Mouse (Mus musculus) stomach, postnatal 0 days (tissue): ENCODE data around the gene Smco2.

Experiments
- CTCF ChIP-seq: IDR thresholded peaks from 2 replicates; pipeline ENCODE4 v1.5.1; 2016; ENCODE audit warnings: antibody characterized with exemption, low read depth, mild to moderate bottlenecking, moderate library complexity
- EP300 ChIP-seq: optimal IDR thresholded peaks from 2 replicates; pipeline ENCODE3; 2016; ENCODE audit warnings: antibody characterized with exemption

DNA sequence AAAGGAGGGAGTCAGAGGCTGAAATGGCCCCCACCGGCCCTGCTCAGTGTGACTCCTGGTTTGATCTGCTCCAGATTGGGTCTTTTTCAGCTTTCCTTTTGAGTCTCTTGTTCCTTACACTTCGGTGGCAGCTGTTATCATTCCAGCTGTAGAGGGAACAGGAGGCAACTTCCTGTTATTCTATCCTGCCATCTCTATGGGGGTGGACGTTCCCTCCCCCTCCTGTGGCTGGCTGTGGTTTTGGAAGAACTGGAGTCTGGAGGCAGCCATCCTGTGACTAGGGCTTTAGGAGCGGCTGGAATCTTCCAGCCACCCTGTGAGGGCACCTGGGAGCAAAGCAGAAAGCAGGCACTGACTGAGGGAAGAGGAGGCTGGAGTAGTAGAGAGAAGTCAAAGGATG, 34.9 kb downstream of the Smco2 start:
- TF ChIP-seq CTCF, result no peak
- no peak for TF ChIP-seq EP300
